Mouse (Mus musculus) ES-E14 (cell line): ENCODE measurements around the gene Kctd17.

Experiments used
- CHD2 ChIP-seq: IDR thresholded peaks from 2 replicates; pipeline ENCODE4 v1.6.1; 2014; ENCODE audit warnings: mild to moderate bottlenecking, low read depth, low read length, inconsistent platforms
- HCFC1 ChIP-seq: IDR thresholded peaks from 2 replicates; pipeline ENCODE4 v1.6.1; 2012; ENCODE audit warnings: low read length, inconsistent platforms, borderline replicate concordance; ENCODE audit not compliant: insufficient read depth
- MAFK ChIP-seq: IDR thresholded peaks from 2 replicates; pipeline ENCODE4 v1.6.1; 2014; ENCODE audit warnings: mild to moderate bottlenecking, low read depth, low read length, inconsistent platforms; ENCODE audit not compliant: insufficient read depth
- ZNF384 ChIP-seq: IDR thresholded peaks from 2 replicates; pipeline ENCODE4 v1.6.1; 2012; ENCODE audit warnings: low read depth, low read length, inconsistent platforms

- TF ChIP-seq HCFC1 (no peak), CHD2 (no peak), MAFK (no peak), ZNF384 (no peak)
These were observed 28.8 kb downstream of the Kctd17 start for GRCm38 (mm10) chr15:78457193-78457592.
